Mouse (Mus musculus): ENCODE data around the gene Fcrls. TPM values are rescaled to one million over a fixed set of nuclear protein-coding genes. Genes with fewer than 3 reads are reported as not detected.
A peak's percentile ranks its signal among the peaks of the same experiment; 100 is the strongest.

The Fcrls gene
- polyA plus RNA-seq (2012; rRNA removed): 1.0 and 1.5 TPM in 2 replicates

DNA sequence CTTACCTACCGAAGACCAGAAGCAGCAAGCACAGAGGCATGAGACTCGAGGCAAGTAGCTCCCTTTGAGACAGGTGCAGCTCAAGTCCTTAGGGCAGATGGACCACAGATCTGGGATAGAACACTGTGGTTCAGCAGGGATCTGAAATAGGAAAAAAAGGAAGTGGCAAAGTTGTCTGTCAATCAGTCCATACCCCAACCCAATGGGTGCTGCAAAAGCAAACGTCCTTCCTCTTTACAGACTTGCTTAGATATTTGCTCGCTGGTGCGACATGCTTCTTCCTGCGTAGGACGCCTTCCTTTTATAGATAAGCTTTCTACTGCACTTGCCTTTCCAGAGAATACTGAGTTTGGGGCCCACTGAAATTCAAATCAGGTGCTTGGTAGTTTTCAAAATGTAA, at the start of gene Fcrls:
Gene Fcrls, minus strand, starts transcription at position 303 of the 400 bp plus-strand sequence.
- TF ChIP-seq POLR2A (IDR thresholded peaks at IDR 0.05; ENCODE audit: low read depth, low read length) (no peak), CTCF (conservative IDR thresholded peaks at IDR 0.05; ENCODE audit: insufficient read depth, insufficient read length, low read depth, low read length) (no peak)
- Histone ChIP-seq H3K27ac (ENCODE audit: insufficient read depth, low read depth, low read length) (no peak within 1 kb of the TSS), H3K4me1 (ENCODE audit: control insufficient read depth, insufficient read depth, low read length) (no peaks in the 10 kb centered on the region), H3K4me3 (ENCODE audit: insufficient read depth, low read depth, low read length) (no peak within 1 kb of the TSS), H3K36me3 (ENCODE audit: control insufficient read depth, insufficient read depth, low read length) (no peaks in the 10 kb centered on the region), H3K27me3 (replicated peaks; ENCODE audit: control insufficient read depth, insufficient read depth, low read length) (no peaks in the 10 kb centered on the region)
- 83% methylated on average over 7 of the region's 7 CpGs for WGBS
- DNase-seq: peak; percentile 5

- no peaks in the 10 kb centered on the region for H3K4me1 ChIP-seq (ENCODE audit: control insufficient read depth, insufficient read depth, low read length)
- no peak overlapping the region for H3K27ac ChIP-seq (ENCODE audit: insufficient read depth, low read depth, low read length)
- H3K4me3 ChIP-seq (ENCODE audit: insufficient read depth, low read depth, low read length): no peak overlapping the region
- DNase-seq: no peak
- WGBS: 55% methylated on average over 2 of the region's 2 CpGs
- H3K27me3 ChIP-seq (replicated peaks; ENCODE audit: control insufficient read depth, insufficient read depth, low read length): no peaks in the 10 kb centered on the region
- no peaks in the 10 kb centered on the region for H3K36me3 ChIP-seq (ENCODE audit: control insufficient read depth, insufficient read depth, low read length)
- no peak for TF ChIP-seq POLR2A (IDR thresholded peaks at IDR 0.05; ENCODE audit: low read depth, low read length)
- no peak for TF ChIP-seq CTCF (conservative IDR thresholded peaks at IDR 0.05; ENCODE audit: insufficient read depth, insufficient read length, low read depth, low read length)
These were observed 46.4 kb upstream of the Fcrls start for GRCm38 (mm10) chr3:87309922-87310321.

DNA sequence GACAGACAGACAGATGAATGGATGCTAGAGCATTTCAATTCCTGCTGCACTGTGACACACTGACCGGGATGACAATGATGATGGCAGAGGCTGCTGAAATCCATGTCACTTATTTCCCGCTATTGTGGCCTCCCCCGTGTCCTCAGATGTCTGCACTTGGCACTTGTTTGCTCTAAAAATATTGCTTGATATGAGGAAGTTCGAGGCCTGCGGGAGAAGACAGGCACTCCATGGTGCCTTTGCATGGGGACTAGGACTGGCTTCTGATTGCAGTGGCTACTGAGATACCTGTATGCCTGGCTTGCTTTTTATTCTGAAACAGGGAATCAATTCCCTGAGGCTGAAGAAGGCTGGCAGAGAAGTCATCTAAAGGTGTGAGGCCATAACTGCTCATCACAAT, 36.4 kb upstream of the Fcrls start:
- 66% methylated on average over 5 of the region's 5 CpGs for WGBS
- no peaks in the 10 kb centered on the region for H3K27me3 ChIP-seq (replicated peaks; ENCODE audit: control insufficient read depth, insufficient read depth, low read length)
- H3K27ac ChIP-seq (ENCODE audit: insufficient read depth, low read depth, low read length): no peak overlapping the region
- TF ChIP-seq POLR2A (IDR thresholded peaks at IDR 0.05; ENCODE audit: low read depth, low read length) (no peak), CTCF (conservative IDR thresholded peaks at IDR 0.05; ENCODE audit: insufficient read depth, insufficient read length, low read depth, low read length) (no peak)
- no peaks in the 10 kb centered on the region for H3K4me1 ChIP-seq (ENCODE audit: control insufficient read depth, insufficient read depth, low read length)
- H3K36me3 ChIP-seq (ENCODE audit: control insufficient read depth, insufficient read depth, low read length): no peaks in the 10 kb centered on the region
- DNase-seq: no peak
- H3K4me3 ChIP-seq (ENCODE audit: insufficient read depth, low read depth, low read length): no peak overlapping the region

GRCm38 (mm10) chr3:87274372-87274771, 10.8 kb upstream of the Fcrls start:
- no peak overlapping the region for H3K4me3 ChIP-seq (ENCODE audit: insufficient read depth, low read depth, low read length)
- H3K36me3 ChIP-seq (ENCODE audit: control insufficient read depth, insufficient read depth, low read length): no peaks in the 10 kb centered on the region
- 57% methylated on average over 2 of the region's 2 CpGs for WGBS
- no peak for DNase-seq
- H3K4me1 ChIP-seq (ENCODE audit: control insufficient read depth, insufficient read depth, low read length): no peaks in the 10 kb centered on the region
- no peak overlapping the region for H3K27ac ChIP-seq (ENCODE audit: insufficient read depth, low read depth, low read length)
- no peaks in the 10 kb centered on the region for H3K27me3 ChIP-seq (replicated peaks; ENCODE audit: control insufficient read depth, insufficient read depth, low read length)
- TF ChIP-seq POLR2A (IDR thresholded peaks at IDR 0.05; ENCODE audit: low read depth, low read length) (no peak), CTCF (conservative IDR thresholded peaks at IDR 0.05; ENCODE audit: insufficient read depth, insufficient read length, low read depth, low read length) (no peak)

DNA sequence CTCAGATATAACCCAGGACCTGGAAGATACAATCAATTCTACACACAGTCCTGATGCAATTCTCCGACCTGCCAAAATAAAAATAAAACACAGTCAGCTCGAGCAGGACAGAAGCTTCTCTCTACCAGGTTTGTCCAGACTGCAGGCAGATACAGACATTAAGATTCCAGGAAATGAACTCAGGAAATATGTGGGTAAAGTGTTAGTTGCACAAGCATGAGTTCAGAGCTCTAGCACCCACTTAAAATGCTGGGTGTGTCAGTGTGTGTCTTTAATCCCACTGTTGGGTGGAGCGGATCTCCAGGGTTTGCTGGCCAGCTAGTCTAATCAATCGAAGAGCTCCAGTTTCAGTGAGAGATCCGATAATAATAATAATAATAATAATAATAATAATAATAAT, 3.0 kb upstream of the Fcrls start:
- Histone ChIP-seq H3K27ac (ENCODE audit: insufficient read depth, low read depth, low read length) (no peak overlapping the region), H3K36me3 (ENCODE audit: control insufficient read depth, insufficient read depth, low read length) (no peaks in the 10 kb centered on the region), H3K27me3 (replicated peaks; ENCODE audit: control insufficient read depth, insufficient read depth, low read length) (no peaks in the 10 kb centered on the region), H3K4me1 (ENCODE audit: control insufficient read depth, insufficient read depth, low read length) (no peaks in the 10 kb centered on the region), H3K4me3 (ENCODE audit: insufficient read depth, low read depth, low read length) (no peak overlapping the region)
- TF ChIP-seq POLR2A (IDR thresholded peaks at IDR 0.05; ENCODE audit: low read depth, low read length) (no peak), CTCF (conservative IDR thresholded peaks at IDR 0.05; ENCODE audit: insufficient read depth, insufficient read length, low read depth, low read length) (no peak)
- 76% methylated on average over 5 of the region's 5 CpGs for WGBS
- no peak for DNase-seq

DNA sequence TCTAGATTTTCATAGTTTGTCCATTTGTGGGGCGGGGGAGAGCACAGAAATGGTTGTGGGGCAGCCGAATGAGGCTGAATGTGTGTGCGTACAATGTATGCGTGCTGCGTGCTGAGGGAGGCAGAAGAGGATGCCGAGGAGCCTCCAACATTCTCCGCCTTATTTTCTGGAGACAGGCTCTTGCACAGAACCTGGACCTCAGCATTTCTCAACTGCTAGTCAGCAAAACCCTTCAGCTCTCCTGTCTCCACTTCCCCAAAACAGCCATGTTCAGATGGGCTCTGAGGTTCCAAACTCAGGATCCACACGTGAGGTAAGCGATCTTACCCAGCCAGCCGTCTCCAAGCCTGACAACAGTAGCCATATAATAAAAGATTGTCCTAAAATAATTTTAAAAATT, 8.3 kb downstream of the Fcrls start:
- no peak overlapping the region for H3K27ac ChIP-seq (ENCODE audit: insufficient read depth, low read depth, low read length)
- WGBS: 89% methylated on average over 10 of the region's 10 CpGs
- no peak overlapping the region for H3K4me3 ChIP-seq (ENCODE audit: insufficient read depth, low read depth, low read length)
- TF ChIP-seq CTCF (conservative IDR thresholded peaks at IDR 0.05; ENCODE audit: insufficient read depth, insufficient read length, low read depth, low read length) (no peak), POLR2A (IDR thresholded peaks at IDR 0.05; ENCODE audit: low read depth, low read length) (no peak)
- no peak for DNase-seq
- no peaks in the 10 kb centered on the region for H3K4me1 ChIP-seq (ENCODE audit: control insufficient read depth, insufficient read depth, low read length)
- H3K27me3 ChIP-seq (replicated peaks; ENCODE audit: control insufficient read depth, insufficient read depth, low read length): no peaks in the 10 kb centered on the region
- no peaks in the 10 kb centered on the region for H3K36me3 ChIP-seq (ENCODE audit: control insufficient read depth, insufficient read depth, low read length)

DNA sequence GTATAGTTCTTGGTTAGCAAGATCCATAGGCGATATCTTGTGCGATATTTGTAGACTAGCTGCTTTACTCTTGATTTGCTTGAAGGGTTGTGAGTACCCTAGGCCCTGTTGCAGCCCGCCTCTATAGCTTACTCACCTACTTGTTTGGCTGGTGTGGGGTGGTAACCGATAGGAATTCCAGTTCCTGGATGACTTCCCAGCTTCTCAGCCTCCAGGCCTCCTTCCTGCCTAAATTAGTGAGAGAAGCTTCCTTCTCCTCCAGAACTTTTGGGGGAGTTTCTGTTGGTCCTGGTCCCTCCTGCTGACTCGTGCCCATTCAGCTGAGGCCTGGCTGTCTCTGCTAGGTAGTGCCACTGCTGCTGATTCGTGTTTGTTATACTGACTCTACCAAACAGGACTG, 14.0 kb downstream of the Fcrls start:
- no peak overlapping the region for H3K4me3 ChIP-seq (ENCODE audit: insufficient read depth, low read depth, low read length)
- peak; percentile 13 for DNase-seq
- H3K27me3 ChIP-seq (replicated peaks; ENCODE audit: control insufficient read depth, insufficient read depth, low read length): no peaks in the 10 kb centered on the region
- 60% methylated on average over 6 of the region's 6 CpGs for WGBS
- TF ChIP-seq POLR2A (IDR thresholded peaks at IDR 0.05; ENCODE audit: low read depth, low read length): no peak
- no peak for TF ChIP-seq CTCF (conservative IDR thresholded peaks at IDR 0.05; ENCODE audit: insufficient read depth, insufficient read length, low read depth, low read length)
- no peaks in the 10 kb centered on the region for H3K4me1 ChIP-seq (ENCODE audit: control insufficient read depth, insufficient read depth, low read length)
- no peak overlapping the region for H3K27ac ChIP-seq (ENCODE audit: insufficient read depth, low read depth, low read length)
- no peaks in the 10 kb centered on the region for H3K36me3 ChIP-seq (ENCODE audit: control insufficient read depth, insufficient read depth, low read length)

DNA sequence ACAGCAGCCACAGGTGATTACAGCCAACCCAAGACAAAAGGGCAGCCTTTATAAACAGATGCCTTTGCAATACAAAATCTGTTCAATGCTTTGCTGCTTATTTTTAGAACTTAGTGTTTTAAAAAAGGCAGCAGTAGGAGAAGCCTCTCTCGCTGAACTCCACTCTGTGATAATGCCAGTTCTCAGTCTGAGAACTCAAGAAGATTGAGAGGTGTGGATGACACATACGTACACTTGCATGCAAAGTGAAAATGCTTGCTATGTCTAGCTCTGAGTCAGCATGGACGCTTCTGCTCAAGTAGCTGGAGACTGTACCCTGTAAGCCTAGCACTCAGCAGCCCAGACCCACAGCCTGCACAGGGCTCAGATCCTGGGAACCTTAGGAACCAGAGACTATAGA, 16.2 kb downstream of the Fcrls start:
- TF ChIP-seq CTCF (conservative IDR thresholded peaks at IDR 0.05; ENCODE audit: insufficient read depth, insufficient read length, low read depth, low read length) (no peak), POLR2A (IDR thresholded peaks at IDR 0.05; ENCODE audit: low read depth, low read length) (no peak)
- no peaks in the 10 kb centered on the region for H3K36me3 ChIP-seq (ENCODE audit: control insufficient read depth, insufficient read depth, low read length)
- DNase-seq: no peak
- no peak overlapping the region for H3K4me3 ChIP-seq (ENCODE audit: insufficient read depth, low read depth, low read length)
- H3K27ac ChIP-seq (ENCODE audit: insufficient read depth, low read depth, low read length): no peak overlapping the region
- WGBS: 74% methylated on average over 3 of the region's 3 CpGs
- no peaks in the 10 kb centered on the region for H3K27me3 ChIP-seq (replicated peaks; ENCODE audit: control insufficient read depth, insufficient read depth, low read length)
- no peaks in the 10 kb centered on the region for H3K4me1 ChIP-seq (ENCODE audit: control insufficient read depth, insufficient read depth, low read length)

All from kidney, adult 2 months (tissue).